Mouse (Mus musculus) neural tube, embryonic 14.5 days (tissue): ENCODE measurements at regions not wholly inside any gene's neighbourhood (a gene's known extent, or its start where the extent isn't known, plus 50 kb on each side); places are given as distances from the start of the nearest gene placed in this dataset.

Experiments used
- ATAC-seq: fragments of 200-750 bp; cut with Nextera tagmentation; 2 replicates; pipeline ENCODE4 v1.8.0; 2017; ENCODE audit warnings: low read depth, mild to moderate bottlenecking, moderate TSS enrichment, moderate library complexity
- H3K27ac ChIP-seq: fragments of 300-500 bp; sonication (generic); 2 replicates; pipeline ENCODE4 v1.5.1; 2014; ENCODE audit warnings: low read depth, mild to moderate bottlenecking, control low read depth, low read length, moderate library complexity, mixed read lengths
- H3K27me3 ChIP-seq: fragments of 300-500 bp; sonication (generic); 2 replicates; pipeline ENCODE4 v1.6.1; 2014; ENCODE audit warnings: low read length; ENCODE audit not compliant: control insufficient read depth, insufficient read depth
- H3K36me3 ChIP-seq: fragments of 300-500 bp; sonication (generic); 2 replicates; pipeline ENCODE4 v1.6.1; 2014; ENCODE audit warnings: low read length, mixed read lengths; ENCODE audit not compliant: control insufficient read depth, insufficient read depth
- H3K4me1 ChIP-seq: fragments of 300-500 bp; sonication (generic); 2 replicates; pipeline ENCODE4 v1.6.1; 2014; ENCODE audit warnings: low read length; ENCODE audit not compliant: control insufficient read depth, insufficient read depth
- H3K4me2 ChIP-seq: fragments of 300-500 bp; sonication (generic); 2 replicates; pipeline ENCODE4 v1.6.1; 2014; ENCODE audit warnings: mild to moderate bottlenecking, low read depth, low read length, control low read depth
- H3K4me3 ChIP-seq: fragments of 300-500 bp; sonication (generic); 2 replicates; pipeline ENCODE4 v1.5.1; 2014; ENCODE audit warnings: low read depth, low read length, control low read depth, mixed read lengths
- H3K9ac ChIP-seq: fragments of 300-500 bp; sonication (generic); replicated peaks from 2 replicates; pipeline ENCODE4 v1.6.1; 2014; ENCODE audit warnings: low read depth, mild to moderate bottlenecking, control low read depth, low read length, mixed read lengths
- H3K9me3 ChIP-seq: fragments of 300-500 bp; sonication (generic); 2 replicates; pipeline ENCODE4 v1.6.1; 2016; ENCODE audit warnings: low read length; ENCODE audit not compliant: control insufficient read depth
- WGBS: fragments of 180-500 bp; shearing (Covaris S2); extraction: QIAGEN DNeasy Blood & Tissue Kit; methylation state at CpG from one replicate; pipeline ENCODE4 v1.1.7; 2014; 5-methylcytosine and 5-hydroxymethylcytosine counted together

GRCm38 (mm10) chr16:5578333-5578732, 306.8 kb upstream of the Rbfox1 start:
- ATAC-seq = no peak
- H3K9ac ChIP-seq = no peak overlapping the region
- peaks cover 9% of the 10 kb centered on the region; the same call in 1 of the 2 replicates for H3K4me1 ChIP-seq
- H3K9me3 ChIP-seq = no peaks in the 10 kb centered on the region
- H3K4me2 ChIP-seq = no peak overlapping the region
- H3K36me3 ChIP-seq = no peaks in the 10 kb centered on the region
- no peak overlapping the region for H3K27ac ChIP-seq
- no peaks in the 10 kb centered on the region for H3K27me3 ChIP-seq
- WGBS = 28% methylated on average over 3 of the region's 3 CpGs
- no peak overlapping the region for H3K4me3 ChIP-seq

- H3K9me3 ChIP-seq = no peaks in the 10 kb centered on the region
- no peak overlapping the region for H3K9ac ChIP-seq
- H3K4me1 ChIP-seq = 0 out of 2 replicates have a peak, but pooled peaks cover 5% of the 10 kb centered on the region
- no peaks in the 10 kb centered on the region for H3K36me3 ChIP-seq
- ATAC-seq = peak; percentile 41; the same call in 1 of the 2 replicates
- H3K4me2 ChIP-seq = no peak overlapping the region
- no peaks in the 10 kb centered on the region for H3K27me3 ChIP-seq
- no peak overlapping the region for H3K4me3 ChIP-seq
- no peak overlapping the region for H3K27ac ChIP-seq
These were observed 312.4 kb upstream of the Rbfox1 start for GRCm38 (mm10) chr16:5572780-5573179.

GRCm38 (mm10) chr16:5570619-5571018, 314.5 kb upstream of the Rbfox1 start:
- no peak for ATAC-seq
- H3K27ac ChIP-seq = no peak overlapping the region
- H3K27me3 ChIP-seq = no peaks in the 10 kb centered on the region
- no peak overlapping the region for H3K4me3 ChIP-seq
- no peak overlapping the region for H3K9ac ChIP-seq
- no peaks in the 10 kb centered on the region for H3K36me3 ChIP-seq
- H3K9me3 ChIP-seq = no peaks in the 10 kb centered on the region
- H3K4me1 ChIP-seq = 0 out of 2 replicates have a peak, but pooled peaks cover 5% of the 10 kb centered on the region
- WGBS = 95% methylated on average over 4 of the region's 4 CpGs
- H3K4me2 ChIP-seq = no peak overlapping the region

- H3K4me1 ChIP-seq = 0 out of 2 replicates have a peak, but pooled peaks cover 5% of the 10 kb centered on the region
- no peak overlapping the region for H3K4me3 ChIP-seq
- no peak overlapping the region for H3K4me2 ChIP-seq
- 0 out of 2 replicates have a peak overlapping the region, but pooled peaks have one; percentile 25 for H3K27ac ChIP-seq
- no peaks in the 10 kb centered on the region for H3K36me3 ChIP-seq
- no peak for ATAC-seq
- WGBS = 42% methylated on average over 10 of the region's 10 CpGs
- H3K9me3 ChIP-seq = no peaks in the 10 kb centered on the region
- H3K27me3 ChIP-seq = no peaks in the 10 kb centered on the region
- no peak overlapping the region for H3K9ac ChIP-seq
These were observed 313.3 kb upstream of the Eef2kmt start for GRCm38 (mm10) chr16:5569101-5569500.

GRCm38 (mm10) chr16:5549026-5549425, 293.2 kb upstream of the Eef2kmt start:
- ATAC-seq = no peak
- Histone ChIP-seq H3K27ac (no peak overlapping the region), H3K4me1 (no peaks in the 10 kb centered on the region), H3K4me2 (no peak overlapping the region), H3K36me3 (no peaks in the 10 kb centered on the region), H3K9ac (no peak overlapping the region), H3K9me3 (no peaks in the 10 kb centered on the region), H3K27me3 (no peaks in the 10 kb centered on the region), H3K4me3 (no peak overlapping the region)
- WGBS = 60% methylated on average over 6 of the region's 6 CpGs

- no peak overlapping the region for H3K4me2 ChIP-seq
- no peak for ATAC-seq
- H3K27ac ChIP-seq = no peak overlapping the region
- H3K27me3 ChIP-seq = no peaks in the 10 kb centered on the region
- 77% methylated on average over 3 of the region's 3 CpGs for WGBS
- no peak overlapping the region for H3K4me3 ChIP-seq
- no peak overlapping the region for H3K9ac ChIP-seq
- no peaks in the 10 kb centered on the region for H3K9me3 ChIP-seq
- H3K4me1 ChIP-seq = no peaks in the 10 kb centered on the region
- no peaks in the 10 kb centered on the region for H3K36me3 ChIP-seq
These were observed 292.8 kb upstream of the Eef2kmt start for GRCm38 (mm10) chr16:5548602-5549001.

GRCm38 (mm10) chr16:5546808-5547207, 291.0 kb upstream of the Eef2kmt start:
- Histone ChIP-seq H3K9me3 (no peaks in the 10 kb centered on the region), H3K4me1 (no peaks in the 10 kb centered on the region), H3K4me2 (no peak overlapping the region), H3K4me3 (no peak overlapping the region), H3K27ac (no peak overlapping the region), H3K9ac (no peak overlapping the region), H3K27me3 (no peaks in the 10 kb centered on the region), H3K36me3 (no peaks in the 10 kb centered on the region)
- ATAC-seq = no peak
- WGBS = 53% methylated on average over 4 of the region's 4 CpGs

- 65% methylated on average over 8 of the region's 8 CpGs for WGBS
- ATAC-seq = no peak
These were observed 290.0 kb upstream of the Eef2kmt start for GRCm38 (mm10) chr16:5545801-5546200.

GRCm38 (mm10) chr16:5544436-5544835, 288.7 kb upstream of the Eef2kmt start:
- ATAC-seq = no peak
- Histone ChIP-seq H3K4me3 (no peak overlapping the region), H3K27me3 (no peaks in the 10 kb centered on the region), H3K36me3 (no peaks in the 10 kb centered on the region), H3K4me2 (no peak overlapping the region), H3K9ac (no peak overlapping the region), H3K4me1 (no peaks in the 10 kb centered on the region), H3K9me3 (no peaks in the 10 kb centered on the region), H3K27ac (no peak overlapping the region)
- 73% methylated on average over 2 of the region's 2 CpGs for WGBS

More at GRCm38 (mm10) chr16:5545801-5546200, 290.0 kb upstream of the Eef2kmt start:
- no peak overlapping the region for H3K4me2 ChIP-seq
- H3K9ac ChIP-seq = no peak overlapping the region
- no peaks in the 10 kb centered on the region for H3K4me1 ChIP-seq
- H3K4me3 ChIP-seq = no peak overlapping the region
- no peaks in the 10 kb centered on the region for H3K27me3 ChIP-seq
- H3K36me3 ChIP-seq = no peaks in the 10 kb centered on the region
- H3K27ac ChIP-seq = no peak overlapping the region
- no peaks in the 10 kb centered on the region for H3K9me3 ChIP-seq
